11 mouse cellular contexts compared by ENCODE assay signal in genomic region chr11:76388711-76389110, GRCm38 (mm10). TPM values are rescaled to one million over a fixed set of nuclear protein-coding genes. Genes with fewer than 3 reads are reported as not detected.
DNase-seq lines count a peak whose midpoint lies in the region; ATAC-seq and TF ChIP-seq lines count a peak whose summit lies in the region.
"Had no signal": no experiment of that assay in that cellular context is flagged by ENCODE, and none has a peak within 500 bp of the region (broad histone marks: within the 10 kb centered on the region; RNA-seq: fewer than 3 reads in every experiment).

No protein-coding gene starts in this region.

- peaks cover 30% of the 10 kb centered on the region; the same call in 1 of the 2 replicates for H3K9me3 ChIP-seq in forebrain, embryonic 10.5 days
- H3K9me3 ChIP-seq in forebrain, postnatal 0 days (ENCODE audit: low read length), result no peaks in the 10 kb centered on the region
- H3K9me3 ChIP-seq in forebrain, embryonic 13.5 days (replicated peaks), result no peaks in the 10 kb centered on the region; the same call in 1 of the 2 replicates
- no peaks in the 10 kb centered on the region for H3K9me3 ChIP-seq in intestine, embryonic 15.5 days
- H3K9me3 ChIP-seq in neural tube, embryonic 15.5 days (replicated peaks), result no peaks in the 10 kb centered on the region
- peaks cover 4% of the 10 kb centered on the region; the same call in 1 of the 2 replicates for H3K9me3 ChIP-seq in kidney, embryonic 16.5 days (ENCODE audit: low read length)

- no peaks in the 10 kb centered on the region for H3K27me3 ChIP-seq in forebrain, embryonic 10.5 days (ENCODE audit: poor library complexity, severe bottlenecking)
- no peaks in the 10 kb centered on the region for H3K27me3 ChIP-seq in forebrain, postnatal 0 days (ENCODE audit: insufficient read depth, low read length)
- H3K27me3 ChIP-seq in forebrain, embryonic 13.5 days, result no peaks in the 10 kb centered on the region
- H3K27me3 ChIP-seq in intestine, embryonic 15.5 days (replicated peaks), result no peaks in the 10 kb centered on the region
- H3K27me3 ChIP-seq in neural tube, embryonic 15.5 days (replicated peaks), result no peaks in the 10 kb centered on the region
- no peaks in the 10 kb centered on the region for H3K27me3 ChIP-seq in kidney, embryonic 16.5 days (ENCODE audit: insufficient read depth, low read length)
- H3K27me3 ChIP-seq: embryonic facial prominence, embryonic 12.5 days had no signal

- no peak overlapping the region for H3K9ac ChIP-seq in forebrain, postnatal 0 days
- no peak overlapping the region for H3K9ac ChIP-seq in forebrain, embryonic 13.5 days
- H3K9ac ChIP-seq in intestine, embryonic 15.5 days, result no peak overlapping the region
- no peak overlapping the region for H3K9ac ChIP-seq in neural tube, embryonic 15.5 days (replicated peaks)
- no peak overlapping the region for H3K9ac ChIP-seq in kidney, embryonic 16.5 days (replicated peaks; ENCODE audit: low read length)
- H3K9ac ChIP-seq: embryonic facial prominence, embryonic 12.5 days had no signal

- H3K27ac ChIP-seq in forebrain, embryonic 10.5 days, result peak overlapping the region; percentile 74
- H3K27ac ChIP-seq in forebrain, postnatal 0 days (ENCODE audit: low read depth, low read length), result no peak overlapping the region
- 0 out of 2 replicates have a peak overlapping the region, but pooled peaks have one; percentile 14 for H3K27ac ChIP-seq in forebrain, embryonic 13.5 days
- no peak overlapping the region for H3K27ac ChIP-seq in intestine, embryonic 15.5 days
- no peak overlapping the region for H3K27ac ChIP-seq in neural tube, embryonic 15.5 days (replicated peaks)
- no peak overlapping the region for H3K27ac ChIP-seq in kidney, embryonic 16.5 days (ENCODE audit: low read length)
- H3K27ac ChIP-seq: embryonic facial prominence, embryonic 12.5 days had no signal

- TF ChIP-seq CTCF in forebrain, postnatal 0 days (IDR thresholded peaks at IDR 0.05; ENCODE audit: low read depth), result no peak

- peak overlapping the region; percentile 30; the same call in 1 of the 2 replicates for H3K4me3 ChIP-seq in forebrain, embryonic 10.5 days
- H3K4me3 ChIP-seq in forebrain, postnatal 0 days (ENCODE audit: low read depth, low read length), result no peak overlapping the region
- H3K4me3 ChIP-seq in forebrain, embryonic 13.5 days, result no peak overlapping the region
- no peak overlapping the region for H3K4me3 ChIP-seq in intestine, embryonic 15.5 days (replicated peaks)
- H3K4me3 ChIP-seq in neural tube, embryonic 15.5 days (replicated peaks), result no peak overlapping the region
- H3K4me3 ChIP-seq in kidney, embryonic 16.5 days (ENCODE audit: low read length), result no peak overlapping the region
- H3K4me3 ChIP-seq: embryonic facial prominence, embryonic 12.5 days had no signal

- no peak for DNase-seq in forebrain, embryonic 10.5 days (ENCODE audit: extremely low spot score, low spot score)
- DNase-seq in forebrain, postnatal 0 days, result no peak
- DNase-seq in frontal cortex, postnatal 36 days (ENCODE audit: low spot score in 2 of 2), result no peak
- no peak for DNase-seq in layer of hippocampus, adult 9-10 months (ENCODE audit: low spot score)
- DNase-seq: gastrocnemius, postnatal 10 days; right cerebral cortex, postnatal 25 days had no signal

- no peak overlapping the region for H3K4me2 ChIP-seq in forebrain, postnatal 0 days (ENCODE audit: low read depth)
- peak overlapping the region; percentile 36 for H3K4me2 ChIP-seq in forebrain, embryonic 13.5 days
- H3K4me2 ChIP-seq in intestine, embryonic 15.5 days (replicated peaks), result peak overlapping the region; percentile 30
- peak overlapping the region; percentile 15; the same call in 1 of the 2 replicates for H3K4me2 ChIP-seq in neural tube, embryonic 15.5 days
- H3K4me2 ChIP-seq in kidney, embryonic 16.5 days (replicated peaks; ENCODE audit: low read depth, low read length), result no peak overlapping the region
- H3K4me2 ChIP-seq: embryonic facial prominence, embryonic 12.5 days had no signal

- H3K4me1 ChIP-seq in forebrain, embryonic 10.5 days, result peaks cover 62% of the 10 kb centered on the region
- H3K4me1 ChIP-seq in forebrain, postnatal 0 days (ENCODE audit: insufficient read depth), result no peaks in the 10 kb centered on the region
- peaks cover 43% of the 10 kb centered on the region for H3K4me1 ChIP-seq in forebrain, embryonic 13.5 days
- peaks cover 11% of the 10 kb centered on the region for H3K4me1 ChIP-seq in intestine, embryonic 15.5 days (replicated peaks)
- peaks cover 28% of the 10 kb centered on the region for H3K4me1 ChIP-seq in neural tube, embryonic 15.5 days
- H3K4me1 ChIP-seq in kidney, embryonic 16.5 days (ENCODE audit: insufficient read depth, low read length), result peaks cover 14% of the 10 kb centered on the region

- WGBS in forebrain, embryonic 10.5 days, result 18% methylated on average over 7 of the region's 7 CpGs
- WGBS in forebrain, postnatal 0 days, result 19% methylated on average over 7 of the region's 7 CpGs
- WGBS in forebrain, embryonic 13.5 days, result 4% methylated on average over 7 of the region's 7 CpGs
- 33% methylated on average over 7 of the region's 7 CpGs for WGBS in intestine, embryonic 15.5 days
- WGBS in neural tube, embryonic 15.5 days, result 26% methylated on average over 7 of the region's 7 CpGs
- WGBS in kidney, embryonic 16.5 days, result 53% methylated on average over 7 of the region's 7 CpGs

- no peak for ATAC-seq in forebrain, postnatal 0 days
- ATAC-seq in forebrain, embryonic 13.5 days, result peak; percentile 48; the same call in 1 of the 2 replicates
- ATAC-seq in intestine, embryonic 15.5 days, result no peak
- no peak for ATAC-seq in neural tube, embryonic 15.5 days (ENCODE audit: low FRiP score)
- ATAC-seq in kidney, embryonic 16.5 days (ENCODE audit: low FRiP score, low TSS enrichment), result no peak

- H3K36me3 ChIP-seq in forebrain, embryonic 10.5 days (replicated peaks), result peaks cover 33% of the 10 kb centered on the region
- no peaks in the 10 kb centered on the region for H3K36me3 ChIP-seq in forebrain, postnatal 0 days (ENCODE audit: insufficient read depth)
- 0 out of 2 replicates have a peak, but pooled peaks cover 5% of the 10 kb centered on the region for H3K36me3 ChIP-seq in forebrain, embryonic 13.5 days (ENCODE audit: poor library complexity, severe bottlenecking)
- H3K36me3 ChIP-seq in intestine, embryonic 15.5 days, result peaks cover 4% of the 10 kb centered on the region; the same call in 1 of the 2 replicates
- H3K36me3 ChIP-seq in neural tube, embryonic 15.5 days, result no peaks in the 10 kb centered on the region
- H3K36me3 ChIP-seq in kidney, embryonic 16.5 days (ENCODE audit: insufficient read depth, low read length), result peaks cover 6% of the 10 kb centered on the region; the same call in 1 of the 2 replicates

RNA-seq across cellular contexts. Expression of gene Nxn, which starts 10.2 kb away (rescaled TPM):
- polyA plus RNA-seq in forebrain, embryonic 10.5 days (2016; fragmentation: Nextera tagmentation; extraction: Ambion mirVana), result 55.4 and 62.3 TPM in 2 replicates
- 19.0 and 22.1 TPM in 2 replicates for total RNA-seq in forebrain, postnatal 0 days (2014; rRNA removed)
- 10.7 and 12.7 TPM in 2 replicates for polyA plus RNA-seq in forebrain, postnatal 0 days (2015; fragmentation: Nextera tagmentation; extraction: Ambion mirVana)
- polyA plus RNA-seq in forebrain, embryonic 13.5 days (2015; fragmentation: Nextera tagmentation; extraction: Ambion mirVana), result 23.4 and 29.9 TPM in 2 replicates
- 31.1 and 31.2 TPM in 2 replicates for polyA plus RNA-seq in intestine, embryonic 15.5 days (2015; fragmentation: Nextera tagmentation; extraction: Ambion mirVana)
- polyA plus RNA-seq in neural tube, embryonic 15.5 days (2015; fragmentation: Nextera tagmentation; extraction: Ambion mirVana), result 27.3 and 29.8 TPM in 2 replicates
- polyA plus RNA-seq in kidney, embryonic 16.5 days (2015; fragmentation: Nextera tagmentation; extraction: Ambion mirVana), result 26.9 and 29.5 TPM in 2 replicates

RNA-seq across cellular contexts. Expression of gene Timm22, which starts 18.0 kb away (rescaled TPM):
- polyA plus RNA-seq in forebrain, embryonic 10.5 days (2016; fragmentation: Nextera tagmentation; extraction: Ambion mirVana), result 127 and 128 TPM in 2 replicates
- 48.6 and 56.6 TPM in 2 replicates for total RNA-seq in forebrain, postnatal 0 days (2014; rRNA removed)
- polyA plus RNA-seq in forebrain, postnatal 0 days (2015; fragmentation: Nextera tagmentation; extraction: Ambion mirVana), result 93.2 and 98.2 TPM in 2 replicates
- polyA plus RNA-seq in forebrain, embryonic 13.5 days (2015; fragmentation: Nextera tagmentation; extraction: Ambion mirVana), result 102 and 104 TPM in 2 replicates
- 87.2 and 103 TPM in 2 replicates for polyA plus RNA-seq in intestine, embryonic 15.5 days (2015; fragmentation: Nextera tagmentation; extraction: Ambion mirVana)
- 107 and 108 TPM in 2 replicates for polyA plus RNA-seq in neural tube, embryonic 15.5 days (2015; fragmentation: Nextera tagmentation; extraction: Ambion mirVana)
- polyA plus RNA-seq in kidney, embryonic 16.5 days (2015; fragmentation: Nextera tagmentation; extraction: Ambion mirVana), result 106 and 112 TPM in 2 replicates

Comparison
In these comparisons a context has a peak if more than half of its experiments do, and no peak if none do; other contexts are left out.
1. H3K27ac ChIP-seq: peak in forebrain, embryonic 10.5 days (single experiment) and forebrain, embryonic 13.5 days (single experiment); none in forebrain, postnatal 0 days (single experiment), intestine, embryonic 15.5 days (single experiment), neural tube, embryonic 15.5 days (single experiment) and kidney, embryonic 16.5 days (single experiment).
2. H3K4me2 ChIP-seq: peak in forebrain, embryonic 13.5 days (single experiment), intestine, embryonic 15.5 days (single experiment) and neural tube, embryonic 15.5 days (single experiment); none in forebrain, postnatal 0 days (single experiment) and kidney, embryonic 16.5 days (single experiment).